Mouse (Mus musculus) cerebellum, postnatal 36 days (tissue): ENCODE results near the gene Utp11.
"Not testable (repeated sequence)": the region's sequence is repeated elsewhere in the genome, so short reads cannot be mapped to it uniquely, and the experiment has no call there.

Experiments used
- DNase-seq, 2 experiments: peaks; one replicate each; pipeline ENCODE4 v3.0.0; 2021 to 2022; ENCODE audit warnings: mixed read lengths in 2 of 2

Utp11 gene

DNA sequence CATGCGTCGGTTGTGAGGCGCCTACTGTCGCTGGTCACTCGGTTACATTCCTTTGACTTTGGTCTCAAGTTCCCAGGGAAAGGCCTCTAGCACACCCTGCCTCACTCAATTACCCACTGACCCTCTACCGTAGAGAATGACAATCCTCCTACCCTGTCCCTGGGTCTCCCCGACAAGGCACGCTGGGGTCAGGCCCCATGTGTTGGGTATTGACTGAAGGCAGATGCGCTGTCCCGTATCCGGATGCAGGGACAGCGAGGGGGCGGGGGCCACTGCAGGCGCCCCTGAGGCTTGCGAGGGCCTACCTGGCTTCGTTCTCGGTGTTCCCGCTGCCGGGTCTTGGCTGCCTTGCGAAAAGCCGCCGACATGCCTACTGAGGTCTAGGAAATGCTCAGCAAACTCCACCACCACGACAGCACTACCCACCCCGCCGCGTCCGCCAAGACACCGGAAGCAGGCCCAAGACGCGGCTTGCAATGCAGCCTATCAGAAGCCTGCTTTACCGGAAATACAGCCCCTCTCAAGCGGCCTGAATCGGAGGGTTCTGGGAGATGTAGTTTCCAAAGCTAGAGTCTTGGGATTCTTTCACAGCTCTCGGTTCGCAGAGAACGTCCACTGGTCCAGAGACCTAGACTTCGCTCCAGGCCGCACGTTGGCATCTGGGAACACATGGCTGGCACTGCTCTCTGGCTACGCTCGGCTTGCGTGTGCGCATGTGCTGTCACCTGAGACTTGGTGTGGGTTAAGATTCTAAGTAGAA lies at the start of gene Utp11:
Gene Utp11 (minus strand): TSS at position 466 of the 760 bp plus-strand sequence.
- peak; percentile 78 to 80 for DNase-seq

DNA sequence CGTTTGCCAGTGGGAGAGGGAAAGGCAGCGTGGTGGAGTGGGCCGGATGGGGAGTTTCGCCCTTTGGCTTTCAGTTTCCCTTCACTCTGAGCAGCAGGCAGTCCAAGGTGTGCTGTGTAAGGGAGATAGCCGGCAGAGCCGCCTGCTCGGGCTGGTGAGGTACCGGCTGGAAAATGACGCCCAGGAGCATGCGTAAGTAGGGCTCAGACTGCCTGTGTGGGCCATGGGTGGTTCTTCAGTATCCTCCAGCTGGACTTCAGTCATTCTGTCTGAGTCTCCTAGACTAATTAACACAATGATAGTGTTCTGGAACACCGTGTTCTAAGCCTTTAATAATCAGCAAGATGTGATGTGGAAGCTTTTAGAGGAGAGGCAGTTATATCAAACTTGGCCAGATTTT lies 49.4 kb upstream of the Utp11 start:
- DNase-seq = no peak

DNA sequence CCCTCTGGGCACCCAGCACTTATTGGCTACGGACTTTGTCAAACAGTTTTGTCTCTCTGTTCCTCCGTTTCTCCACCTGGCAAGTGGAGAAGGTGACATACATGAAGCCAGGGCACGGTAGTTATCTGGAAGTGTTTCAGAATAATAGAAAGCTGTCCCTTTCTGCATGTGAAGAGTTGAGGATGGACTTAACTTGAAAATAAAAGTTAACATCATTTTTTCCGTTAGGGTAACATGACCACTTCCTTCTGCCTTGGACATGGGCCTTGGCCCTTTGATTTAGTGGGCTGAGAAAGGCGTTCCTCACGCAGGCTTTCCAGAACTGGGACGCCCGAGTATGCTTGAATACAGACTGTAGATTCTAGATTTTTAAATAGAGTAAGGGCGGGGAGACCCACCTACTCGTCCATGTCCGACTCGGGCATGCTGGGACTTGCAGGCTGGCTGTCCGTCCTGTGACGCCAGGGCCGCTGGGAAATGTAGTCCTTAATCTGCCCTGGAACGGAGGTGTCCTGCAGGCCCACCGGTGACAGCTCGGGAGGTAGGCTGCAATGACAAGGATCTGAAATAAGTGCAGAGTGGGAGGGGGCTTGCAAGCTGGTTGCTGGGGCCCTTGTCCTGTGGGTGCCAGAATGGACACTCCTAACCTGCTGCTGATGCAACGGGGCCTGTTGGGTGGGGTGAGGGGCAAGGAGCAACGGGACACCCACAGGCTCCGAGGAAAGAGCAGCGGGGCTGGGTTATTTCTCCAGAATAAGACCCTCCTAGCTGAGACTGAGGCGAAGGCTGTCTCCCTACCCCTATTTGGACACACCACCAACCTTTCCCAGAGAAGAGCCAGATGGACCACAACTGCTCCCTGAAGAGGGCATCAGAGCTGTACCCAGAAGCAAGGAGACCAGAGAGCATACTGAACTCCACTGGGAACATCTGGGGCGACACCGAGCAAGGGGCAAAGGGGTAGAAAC lies 48.3 kb upstream of the Utp11 start, which contains the start of gene Inpp5b:
Gene Inpp5b (plus strand): TSS at position 475 of the 968 bp plus-strand sequence.
- DNase-seq = peak; percentile 79 to 85

DNA sequence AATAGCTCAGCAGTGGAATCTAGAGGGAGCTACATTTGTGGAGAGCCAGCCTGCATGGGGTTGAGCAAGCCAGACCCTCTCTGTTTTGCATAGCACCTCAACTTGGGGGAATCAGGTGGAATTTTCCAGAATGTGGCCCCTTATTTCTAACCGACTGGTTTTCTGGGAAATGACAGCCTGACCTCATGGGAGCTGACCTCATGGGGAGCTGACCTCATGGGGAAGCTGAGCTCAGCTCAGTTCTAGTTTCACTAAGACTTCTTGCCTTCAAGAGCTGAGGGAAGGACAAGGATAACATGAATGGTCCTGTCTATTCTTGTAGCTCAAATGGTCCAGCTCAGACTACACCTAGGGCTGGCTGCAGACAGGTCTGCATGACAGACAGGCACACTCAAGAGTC lies 45.4 kb upstream of the Utp11 start:
- no peak for DNase-seq

DNA sequence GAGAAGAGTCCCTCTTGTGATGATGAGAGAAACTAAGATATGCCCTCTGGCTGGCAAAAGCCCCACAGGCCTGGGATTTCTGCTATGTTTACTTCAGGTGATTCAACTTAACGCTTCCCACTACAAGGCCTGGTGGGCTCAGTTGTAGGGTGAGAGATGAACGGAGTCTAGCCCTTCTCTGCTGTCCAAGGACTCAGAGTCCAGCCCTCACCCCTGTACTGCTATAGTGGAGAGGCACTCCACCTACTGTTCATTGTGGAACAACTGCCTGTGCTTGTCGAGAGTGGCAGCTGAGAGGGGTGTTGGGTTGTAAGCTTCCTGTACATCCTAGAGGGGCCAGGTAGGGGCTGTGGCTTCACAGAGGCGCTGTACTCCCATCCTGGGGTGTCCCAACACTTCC lies 44.6 kb upstream of the Utp11 start:
- no peak for DNase-seq

DNA sequence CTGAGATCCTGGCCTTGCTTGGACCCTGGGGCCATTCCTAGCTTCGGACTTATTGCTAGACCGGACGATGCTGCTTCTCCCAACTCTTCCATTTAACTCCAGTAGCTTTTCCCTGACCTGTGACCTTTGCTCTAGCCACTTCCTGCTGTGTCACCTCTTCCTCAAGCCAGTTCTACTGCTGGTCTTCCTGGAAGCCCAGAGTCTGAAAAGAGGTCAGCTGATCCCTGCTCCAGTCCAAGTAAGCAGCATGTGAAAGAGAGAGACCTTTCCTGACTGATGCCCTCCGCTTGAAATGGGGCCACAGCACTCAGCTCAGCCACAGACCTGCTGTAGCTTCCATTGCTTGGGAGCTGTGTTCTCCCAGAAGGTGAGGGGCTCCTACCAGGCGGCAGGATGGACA lies 44.1 kb upstream of the Utp11 start:
- DNase-seq = no peak

DNA sequence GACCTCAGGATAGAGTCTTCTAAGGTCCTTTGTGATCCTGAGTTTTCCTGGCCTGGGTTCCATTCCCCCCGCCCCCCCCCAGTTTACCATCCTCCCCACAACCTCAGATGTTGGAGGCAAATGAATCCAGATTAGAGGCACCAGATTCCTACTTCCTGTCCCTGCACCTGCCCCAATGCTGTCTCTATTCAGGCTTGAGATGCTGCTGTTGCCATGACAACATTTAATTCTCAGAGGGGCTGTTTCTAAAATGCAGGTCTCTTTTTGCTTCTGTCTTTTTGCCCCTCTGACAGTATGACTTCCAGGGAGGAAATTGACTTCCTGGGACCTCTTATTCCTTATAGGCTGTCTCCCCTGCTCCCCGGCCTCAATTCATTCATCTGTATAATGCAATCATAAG lies 43.6 kb upstream of the Utp11 start:
- no peak for DNase-seq

DNA sequence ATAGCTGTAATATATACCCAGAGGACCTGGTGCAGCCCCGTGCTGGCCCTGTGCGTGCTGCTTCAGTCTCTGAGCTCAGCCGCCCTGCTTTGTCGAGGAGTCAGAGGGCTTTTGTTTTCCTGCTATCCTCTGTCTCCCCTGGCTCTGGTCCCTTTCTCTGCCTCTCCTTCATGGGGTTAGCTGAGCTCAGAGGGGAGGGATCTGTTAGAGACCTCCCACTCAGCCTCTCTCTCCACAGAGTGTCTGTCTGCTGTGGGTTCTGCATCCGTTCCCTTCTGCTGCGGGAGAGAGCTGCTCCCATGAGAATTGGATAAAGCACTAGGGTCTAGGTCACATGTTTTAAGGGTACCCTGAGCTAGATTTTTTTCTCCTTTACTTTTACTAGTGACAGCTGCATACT lies 32.7 kb upstream of the Utp11 start:
- no peak for DNase-seq

DNA sequence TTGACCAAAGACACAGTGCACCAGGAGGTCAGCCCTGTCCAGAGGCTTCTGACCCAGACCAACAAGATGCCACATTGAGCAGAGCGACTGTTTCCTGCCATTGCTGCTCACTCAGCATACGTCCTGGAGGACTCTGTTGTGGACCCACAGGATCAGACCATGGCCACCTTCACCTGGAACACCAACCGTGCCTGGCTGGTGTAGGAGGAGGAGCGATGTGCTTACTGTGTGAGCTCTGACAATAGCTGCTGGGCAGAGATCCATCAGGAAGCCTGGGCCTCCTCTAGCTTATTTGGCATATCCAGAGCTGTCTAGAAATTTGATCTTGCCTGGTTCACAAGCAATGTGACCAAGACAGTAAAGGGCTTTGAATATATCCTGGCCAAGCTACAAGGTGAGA lies 25.7 kb upstream of the Utp11 start:
- no peak for DNase-seq

DNA sequence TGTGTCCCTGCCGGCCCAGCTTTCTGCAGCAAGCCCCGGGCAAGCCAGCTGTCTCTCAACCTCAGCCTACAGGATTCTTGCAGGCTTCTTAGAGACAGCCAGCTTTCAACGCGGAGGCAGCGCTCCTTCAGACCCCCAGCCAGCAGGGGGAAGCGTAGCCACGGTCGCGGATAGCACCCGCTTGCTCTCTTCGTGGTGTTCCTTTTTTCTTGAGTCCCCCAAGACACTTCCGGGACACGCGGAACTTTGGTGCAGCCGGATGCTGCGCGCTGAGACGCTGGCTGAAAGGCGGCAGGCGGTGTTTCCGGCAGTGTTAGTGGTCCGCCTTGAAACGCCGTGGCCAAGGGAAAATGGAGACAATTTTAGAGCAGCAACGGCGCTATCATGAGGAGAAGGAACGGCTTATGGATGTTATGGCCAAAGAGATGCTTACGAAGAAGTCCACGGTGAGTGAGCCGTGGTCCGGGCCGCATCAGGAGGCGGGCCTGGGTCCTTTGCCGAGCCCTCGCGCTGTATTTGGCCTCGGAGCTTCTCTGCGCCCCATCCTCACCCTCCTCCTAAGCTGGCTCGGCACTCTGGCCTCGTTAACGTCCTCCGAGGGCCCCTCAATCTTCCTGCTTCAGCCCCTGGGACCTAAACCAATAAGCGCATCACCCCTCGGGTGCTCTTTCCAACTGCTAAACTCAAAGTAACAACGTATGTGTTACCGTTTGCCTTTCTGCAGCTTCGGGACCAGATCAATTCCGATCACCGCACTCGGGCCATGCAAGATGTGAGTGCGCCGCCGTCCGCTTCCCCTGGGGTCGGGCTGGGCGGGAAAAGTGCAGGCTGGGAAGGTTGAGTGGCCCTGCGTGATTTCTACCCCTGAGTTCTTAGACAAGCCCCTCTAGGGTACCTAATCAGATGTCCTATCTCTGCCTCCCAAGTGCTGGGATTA lies 21.4 kb upstream of the Utp11 start, which contains the start of gene Sf3a3:
Gene Sf3a3 (plus strand): TSS at position 232 of the 937 bp plus-strand sequence.
- DNase-seq = peak; percentile 93 to 96

DNA sequence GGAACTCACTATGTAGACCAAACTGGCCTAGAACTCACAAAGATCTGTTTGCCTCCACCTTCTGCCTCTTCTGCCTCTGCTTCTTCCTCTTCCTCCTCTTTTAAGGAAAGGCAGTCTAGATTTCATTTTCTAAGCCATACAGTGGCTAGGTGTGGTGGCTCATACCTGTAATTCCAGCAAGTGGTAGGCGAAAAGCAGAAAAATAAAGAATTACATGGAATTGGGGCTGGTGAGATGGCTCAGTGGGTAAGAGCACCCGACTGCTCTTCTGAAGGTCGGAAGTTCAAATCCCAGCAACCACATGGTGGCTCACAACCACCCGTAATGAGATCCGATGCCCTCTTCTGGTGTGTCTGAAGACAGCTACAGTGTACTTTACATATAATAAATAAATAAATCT lies 20.4 kb upstream of the Utp11 start:
- not testable (repeated sequence) for DNase-seq

DNA sequence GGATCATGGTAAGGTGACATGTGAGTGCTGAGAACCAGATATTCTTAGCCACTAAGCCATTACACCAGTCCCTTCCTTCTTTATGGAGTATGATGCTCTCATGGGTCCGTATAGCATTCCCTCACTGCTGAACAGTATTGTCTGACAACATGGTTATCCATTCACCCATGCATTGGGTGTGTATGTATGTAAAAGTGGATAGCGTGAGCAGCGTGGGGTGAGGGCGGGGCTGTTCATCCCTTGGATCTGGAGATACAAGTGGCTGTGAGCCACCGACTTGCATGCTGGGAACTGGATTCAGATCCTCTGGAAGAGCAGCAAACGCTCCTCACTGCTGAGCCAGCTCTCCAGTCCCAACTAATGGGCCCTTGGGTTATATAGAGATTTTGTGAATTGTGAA lies 19.2 kb upstream of the Utp11 start:
- no peak for DNase-seq

DNA sequence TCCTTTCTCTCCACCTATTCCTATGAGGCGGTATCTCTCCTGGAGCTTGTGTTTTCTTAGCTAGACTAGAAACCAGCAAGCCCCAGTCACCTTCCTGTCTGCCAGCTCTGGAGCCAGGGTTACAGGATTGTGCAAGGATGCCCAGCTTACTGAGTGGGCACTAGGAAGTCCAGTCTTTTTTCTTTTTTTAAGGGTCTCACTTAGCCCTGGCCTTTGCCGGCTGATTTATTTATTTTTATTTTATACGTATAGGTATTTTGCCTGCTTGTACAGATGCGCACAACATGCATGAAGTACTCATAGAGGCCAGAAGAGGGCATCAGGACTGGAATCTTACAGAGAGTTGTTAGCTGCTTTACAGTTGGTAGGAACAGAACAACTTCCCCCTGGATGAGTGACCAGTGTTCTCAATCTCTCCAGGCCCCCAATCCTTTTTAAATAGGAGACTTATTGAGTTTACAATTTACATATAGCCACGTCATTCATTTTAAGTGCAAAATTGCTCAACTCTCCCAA lies 17.4 kb upstream of the Utp11 start:
- DNase-seq = peak; percentile 25 to 45

DNA sequence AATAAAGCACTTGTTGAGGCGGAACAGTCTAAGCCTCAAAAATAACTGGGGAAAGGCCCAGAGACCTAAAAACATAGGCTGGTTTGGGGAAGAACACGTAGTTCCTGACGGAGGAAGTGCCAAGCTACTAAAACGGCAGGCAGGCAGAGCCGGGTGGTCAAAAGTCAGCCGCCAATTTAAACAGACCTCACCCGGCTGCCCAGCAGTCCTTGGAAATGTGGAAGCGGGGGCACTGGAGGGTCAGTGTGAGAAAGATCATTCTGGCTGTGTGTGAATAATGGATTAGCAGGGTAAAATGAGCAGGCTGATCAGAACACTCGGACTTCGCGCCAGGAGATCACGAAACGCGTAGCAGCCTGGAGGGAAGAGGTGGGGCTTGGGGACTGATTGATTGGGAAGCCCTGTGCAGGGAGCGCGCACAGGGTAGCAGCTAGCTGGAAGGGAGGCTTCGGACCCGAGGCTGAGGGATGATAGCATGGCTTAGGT lies 16.6 kb upstream of the Utp11 start:
- DNase-seq = no peak

DNA sequence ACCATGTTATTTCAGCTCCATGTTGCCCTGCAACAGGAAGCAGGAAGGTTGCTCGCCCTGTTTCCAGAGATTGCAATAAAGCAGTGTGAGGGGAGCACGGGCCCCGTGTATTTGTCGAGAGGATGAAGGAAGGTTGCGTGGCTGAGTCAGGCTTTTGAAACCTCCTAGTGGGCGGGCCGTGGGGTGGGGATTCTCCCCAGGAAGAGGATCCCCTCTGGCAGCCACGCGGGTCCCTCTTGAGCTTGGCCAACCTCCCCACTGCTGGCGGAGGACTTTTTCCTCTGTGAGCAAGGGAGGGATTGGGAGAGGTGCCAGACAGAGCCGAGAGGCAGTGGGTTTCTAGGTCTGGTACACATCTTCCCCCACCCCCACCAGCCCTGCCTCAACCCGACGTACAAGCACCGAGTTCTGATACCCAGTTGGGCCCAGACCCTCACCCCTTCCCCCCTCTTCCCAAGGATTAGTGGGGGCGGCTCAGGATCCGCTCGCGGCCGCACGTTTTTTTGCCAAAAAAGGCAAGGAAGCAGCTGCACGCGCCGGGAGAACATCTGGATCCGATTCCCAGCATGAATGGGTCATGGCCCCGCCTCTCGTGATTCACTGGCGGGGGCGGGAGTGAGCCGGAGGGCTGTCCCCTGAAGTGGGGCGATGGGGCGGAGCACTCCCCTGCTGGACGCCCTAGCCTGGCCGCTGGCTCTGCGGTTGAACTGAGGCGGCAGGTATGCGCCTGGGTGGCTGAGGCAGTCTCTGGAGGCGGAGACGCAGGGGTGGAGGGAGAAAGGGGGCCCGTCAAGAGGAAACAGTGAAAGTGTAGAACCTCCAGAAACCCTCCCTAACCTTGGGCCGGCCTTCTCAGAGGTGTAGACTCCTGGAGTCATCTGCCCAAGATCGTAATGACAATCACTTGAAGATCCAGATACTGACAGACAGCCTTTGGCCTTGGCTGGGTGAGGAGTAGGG lies 15.4 kb upstream of the Utp11 start:
- DNase-seq = no peak

DNA sequence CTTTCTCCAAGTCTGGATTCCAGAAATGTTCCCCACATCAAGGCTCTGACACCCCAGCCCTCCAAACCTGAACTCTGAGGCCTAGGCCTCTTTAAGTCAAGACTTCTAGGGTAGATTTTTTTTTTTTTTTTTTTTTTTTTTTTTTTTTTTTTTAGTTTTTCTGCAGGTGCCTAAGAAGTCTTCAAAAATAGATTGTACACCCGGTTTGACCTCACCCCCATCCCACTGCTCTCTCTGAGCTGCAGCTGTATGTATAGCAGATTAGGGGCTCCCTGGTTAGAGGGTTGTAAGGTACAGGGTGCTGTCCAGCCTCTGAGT lies 14.8 kb upstream of the Utp11 start:
- not testable (repeated sequence) for DNase-seq

DNA sequence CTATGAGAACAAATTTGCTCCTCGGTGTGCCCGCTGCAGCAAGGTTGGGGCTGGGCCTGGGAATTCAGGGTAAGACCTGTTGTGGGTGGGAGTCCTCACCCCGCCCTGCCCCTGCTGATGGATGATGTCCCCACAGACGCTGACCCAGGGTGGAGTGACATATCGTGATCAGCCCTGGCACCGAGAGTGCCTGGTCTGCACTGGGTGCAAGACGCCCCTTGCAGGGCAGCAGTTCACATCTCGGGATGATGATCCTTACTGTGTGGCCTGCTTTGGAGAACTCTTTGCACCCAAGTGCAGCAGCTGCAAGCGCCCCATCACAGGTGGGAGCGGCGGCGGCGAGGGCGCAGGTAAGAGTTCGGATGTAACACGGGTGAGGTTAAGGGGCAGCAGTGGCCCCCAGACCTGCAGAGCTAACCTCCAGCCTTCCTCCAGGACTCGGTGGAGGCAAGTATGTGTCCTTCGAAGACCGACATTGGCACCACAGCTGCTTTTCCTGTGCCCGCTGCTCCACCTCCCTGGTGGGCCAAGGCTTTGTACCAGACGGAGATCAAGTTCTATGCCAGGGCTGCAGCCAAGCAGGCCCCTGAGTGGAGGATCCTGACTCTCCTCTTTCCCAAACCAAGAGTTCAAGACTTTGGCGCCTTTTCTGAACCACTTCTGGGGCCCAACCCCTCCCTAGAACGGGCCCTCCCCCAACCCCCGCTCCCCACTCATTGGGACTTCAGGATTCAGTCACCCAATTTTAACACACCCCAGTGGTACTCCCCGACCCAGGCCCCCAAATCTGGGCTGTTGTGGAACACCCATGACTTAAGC lies 14.2 kb upstream of the Utp11 start:
- not testable (repeated sequence) for DNase-seq

DNA sequence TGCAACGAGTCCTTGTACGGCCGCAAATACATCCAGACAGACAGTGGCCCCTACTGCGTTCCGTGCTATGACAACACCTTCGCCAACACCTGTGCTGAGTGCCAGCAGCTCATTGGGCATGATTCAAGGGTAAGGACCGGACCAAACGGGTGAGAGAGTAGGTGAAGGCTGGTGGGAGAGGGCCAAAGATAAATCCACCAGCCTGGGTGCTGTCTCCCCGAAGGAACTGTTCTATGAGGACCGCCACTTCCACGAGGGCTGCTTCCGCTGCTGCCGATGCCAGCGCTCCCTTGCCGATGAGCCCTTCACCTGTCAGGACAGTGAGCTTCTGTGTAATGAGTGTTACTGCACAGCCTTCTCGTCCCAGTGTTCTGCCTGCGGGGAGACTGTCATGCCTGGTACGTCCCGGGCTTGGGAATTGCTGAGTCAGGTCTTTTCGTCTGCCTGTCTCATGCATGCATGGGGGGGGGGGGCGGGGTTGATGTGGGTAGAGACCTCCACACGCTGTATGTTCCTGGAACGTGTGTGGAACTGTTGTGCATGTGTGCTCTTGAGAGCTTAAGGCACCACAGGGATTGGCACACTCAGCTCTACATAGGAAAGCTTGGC lies 12.4 kb upstream of the Utp11 start:
- DNase-seq = no peak

DNA sequence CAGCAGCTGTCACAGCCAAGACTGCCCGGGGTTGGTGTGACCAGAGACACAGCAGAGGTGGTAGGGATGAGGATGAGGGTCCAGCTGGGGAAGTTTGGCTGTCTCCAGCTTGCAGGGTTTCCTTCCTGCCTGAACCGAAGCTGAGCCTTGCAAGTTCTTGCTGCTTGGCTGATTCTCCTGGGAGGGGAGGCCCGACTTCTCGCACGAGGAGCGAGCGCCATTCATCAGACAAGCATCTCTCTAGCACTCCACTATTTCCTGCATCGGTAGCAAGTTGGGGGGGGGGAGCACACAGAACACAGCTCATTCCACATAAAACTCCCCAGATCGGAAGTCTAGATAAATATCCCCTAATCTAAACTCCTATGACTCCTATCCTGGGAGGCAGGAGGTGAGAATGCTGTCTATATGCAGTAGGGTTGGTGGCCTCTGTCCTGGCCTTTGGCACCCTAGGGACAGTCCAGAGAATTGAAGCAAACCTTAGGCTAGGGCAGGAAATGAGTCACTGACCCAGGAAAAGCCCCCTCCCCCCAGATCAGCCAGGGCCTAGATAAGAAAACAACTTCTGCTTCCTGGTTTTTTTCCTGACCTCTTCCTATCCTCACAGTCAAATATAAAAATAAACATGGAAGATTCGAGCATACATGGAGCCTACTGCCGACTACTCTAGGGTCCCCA lies 11.5 kb upstream of the Utp11 start:
- no peak for DNase-seq
